Mouse (Mus musculus) spleen, adult 2 months (tissue): ENCODE measurements around the gene Fam32a.
A peak's percentile ranks its signal among the peaks of the same experiment; 100 is the strongest.

Experiments used
- CTCF ChIP-seq: fragments of 200-500 bp; IDR thresholded peaks from 2 replicates; pipeline ENCODE4 v1.5.1; 2011; ENCODE audit warnings: mild to moderate bottlenecking, inconsistent platforms; ENCODE audit not compliant: insufficient read depth, insufficient read length, insufficient replicate concordance; ENCODE audit errors: extremely low read depth
- POLR2A ChIP-seq: fragments of 200-500 bp; IDR thresholded peaks from 2 replicates; pipeline ENCODE4 v1.6.1; 2011; ENCODE audit warnings: low read depth, low read length, inconsistent platforms

- TF ChIP-seq POLR2A (no peak), CTCF (peak; percentile 74; the same call in 1 of the 2 replicates)
These were observed 42.1 kb upstream of the Fam32a start for GRCm38 (mm10) chr8:72177346-72177925.
